Mouse (Mus musculus) E14TG2a.4 (cell line): ENCODE measurements around the gene Gast.

Experiments used
- CTCF ChIP-seq: conservative IDR thresholded peaks from 2 replicates; pipeline ENCODE4 v1.5.1; 2014; ENCODE audit warnings: low read length
- NANOG ChIP-seq: IDR thresholded peaks from 2 replicates; pipeline ENCODE4 v1.6.1; 2014; ENCODE audit warnings: borderline replicate concordance, low read length, mixed read lengths
- POU5F1 ChIP-seq: IDR thresholded peaks from 2 replicates; pipeline ENCODE4 v1.6.1; 2014; ENCODE audit warnings: low read length, borderline replicate concordance

- TF ChIP-seq POU5F1: no peak
- peak; percentile 100 for TF ChIP-seq CTCF
- no peak for TF ChIP-seq NANOG
These were observed 33.9 kb upstream of the Gast start for GRCm38 (mm10) chr11:100300293-100300692.
